Mouse (Mus musculus): ENCODE results near the gene Smyd2. TPM values are rescaled to one million over a fixed set of nuclear protein-coding genes. Genes with fewer than 3 reads are reported as not detected.

Smyd2 gene
- polyA plus RNA-seq, 1 experiment from 2014 or later: 59.0 TPM

DNA sequence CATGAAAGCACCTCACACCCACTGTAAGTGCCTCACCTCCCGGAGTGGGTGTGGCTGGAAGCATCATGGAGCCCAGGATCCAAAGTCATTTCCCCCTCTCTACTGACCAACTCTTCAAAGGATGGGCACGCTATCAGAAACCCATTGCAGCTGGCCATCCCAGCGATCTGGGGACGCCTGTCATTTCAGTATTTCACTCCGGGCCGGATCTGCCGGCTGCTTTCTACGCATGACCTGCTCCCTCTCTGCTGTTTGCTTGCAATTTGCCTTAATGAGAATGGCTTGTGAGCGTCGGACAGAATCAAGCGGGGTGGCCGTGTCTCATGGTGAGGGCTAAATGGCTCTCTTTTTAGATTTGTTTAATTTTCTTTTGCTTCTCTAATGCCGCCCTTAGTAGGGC is 88.0 kb downstream of the Smyd2 start:
- Histone ChIP-seq H3K4me3 (no peak overlapping the region), H3K27ac (no peak overlapping the region), H3K4me1 (peaks cover 24% of the 10 kb centered on the region), H3K9me3 (no peaks in the 10 kb centered on the region), H3K27me3 (ENCODE audit: poor library complexity, severe bottlenecking) (no peaks in the 10 kb centered on the region), H3K36me3 (replicated peaks) (peaks cover 8% of the 10 kb centered on the region; the same call in 1 of the 2 replicates)
- 68% methylated on average over 13 of the region's 13 CpGs for WGBS
- no peak for DNase-seq (ENCODE audit: extremely low spot score, low spot score)

DNA sequence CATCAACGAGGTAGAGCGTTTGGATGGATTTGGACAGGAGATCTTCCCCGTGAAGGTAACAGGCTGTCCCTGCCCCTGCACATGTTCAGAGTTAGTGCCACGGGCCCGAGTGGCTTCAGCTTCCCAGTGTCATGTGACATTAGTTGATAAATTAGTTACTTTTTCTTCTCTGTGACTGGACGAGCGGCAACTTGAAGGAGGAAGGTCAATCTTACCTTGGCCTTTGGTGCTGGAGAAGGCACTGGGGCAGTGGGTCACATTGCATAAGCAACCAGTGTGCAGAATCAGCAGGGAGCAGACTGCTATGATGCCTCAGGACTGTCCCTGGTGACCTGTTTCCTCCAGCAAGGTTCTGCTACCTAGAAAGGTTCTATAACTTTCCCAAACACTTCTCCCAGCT is 88.8 kb downstream of the Smyd2 start:
- Histone ChIP-seq H3K9me3 (no peaks in the 10 kb centered on the region), H3K27ac (no peak overlapping the region), H3K4me3 (no peak overlapping the region), H3K36me3 (replicated peaks) (peaks cover 11% of the 10 kb centered on the region; the same call in 1 of the 2 replicates), H3K4me1 (peaks cover 24% of the 10 kb centered on the region), H3K27me3 (ENCODE audit: poor library complexity, severe bottlenecking) (no peaks in the 10 kb centered on the region)
- no peak for DNase-seq (ENCODE audit: extremely low spot score, low spot score)
- WGBS: 83% methylated on average over 7 of the region's 7 CpGs

- peaks cover 24% of the 10 kb centered on the region for H3K4me1 ChIP-seq
- no peaks in the 10 kb centered on the region for H3K9me3 ChIP-seq
- peak overlapping the region; percentile 40; the same call in 1 of the 2 replicates for H3K27ac ChIP-seq
- H3K27me3 ChIP-seq (ENCODE audit: poor library complexity, severe bottlenecking): no peaks in the 10 kb centered on the region
- H3K36me3 ChIP-seq (replicated peaks): peaks cover 26% of the 10 kb centered on the region
- no peak for DNase-seq (ENCODE audit: extremely low spot score, low spot score)
- no peak overlapping the region for H3K4me3 ChIP-seq
- 19% methylated on average over 12 of the region's 12 CpGs for WGBS
These were observed 91.3 kb downstream of the Smyd2 start for GRCm38 (mm10) chr1:189830797-189831232.

Other genes starting within 250 kb of the Smyd2 start
- 131 and 136 TPM in 2 replicates for gene Cenpf, start 234.3 kb downstream of the Smyd2 start, polyA plus RNA-seq (2016; fragmentation: Nextera tagmentation; extraction: Ambion mirVana)
- 4.9 and 5.6 TPM in 2 replicates for gene Ptpn14, start 194.1 kb downstream of the Smyd2 start, polyA plus RNA-seq (2016; fragmentation: Nextera tagmentation; extraction: Ambion mirVana)
- 3.1 and 3.8 TPM in 2 replicates for gene Prox1, start 248.4 kb upstream of the Smyd2 start, polyA plus RNA-seq (2016; fragmentation: Nextera tagmentation; extraction: Ambion mirVana)

Data from forebrain, embryonic 10.5 days (tissue).